Mouse (Mus musculus) thymus, postnatal 10 days (tissue): ENCODE results near the gene Myo16.

Experiments used
- DNase-seq, 2 experiments: peaks; one replicate each; pipeline ENCODE4 v3.0.0; 2021; ENCODE audit warnings: low spot score in 2 of 2

Myo16 gene

DNA sequence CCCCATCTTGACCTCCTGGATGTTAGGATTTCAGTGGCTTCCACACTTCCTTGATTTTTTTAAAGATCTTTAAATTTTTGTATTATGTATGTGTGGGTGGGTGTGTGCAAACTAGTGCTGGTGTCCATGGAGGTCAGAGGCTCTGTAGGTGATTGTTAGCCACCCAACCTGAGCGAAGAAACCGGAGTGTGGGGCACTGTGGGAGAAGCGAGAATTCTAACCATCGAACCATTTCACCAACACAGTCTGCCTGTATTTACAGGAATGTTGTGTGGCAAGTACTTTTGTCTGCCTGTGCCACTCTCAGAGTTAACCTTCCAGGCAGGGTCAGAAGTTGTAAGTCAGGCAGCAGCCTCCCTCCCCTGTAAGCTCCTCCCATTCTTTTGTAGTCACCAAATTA is 22.3 kb downstream of the Myo16 start:
- DNase-seq = no peak

GRCm38 (mm10) chr8:10177131-10177530 is 23.4 kb downstream of the Myo16 start:
- no peak for DNase-seq

DNA sequence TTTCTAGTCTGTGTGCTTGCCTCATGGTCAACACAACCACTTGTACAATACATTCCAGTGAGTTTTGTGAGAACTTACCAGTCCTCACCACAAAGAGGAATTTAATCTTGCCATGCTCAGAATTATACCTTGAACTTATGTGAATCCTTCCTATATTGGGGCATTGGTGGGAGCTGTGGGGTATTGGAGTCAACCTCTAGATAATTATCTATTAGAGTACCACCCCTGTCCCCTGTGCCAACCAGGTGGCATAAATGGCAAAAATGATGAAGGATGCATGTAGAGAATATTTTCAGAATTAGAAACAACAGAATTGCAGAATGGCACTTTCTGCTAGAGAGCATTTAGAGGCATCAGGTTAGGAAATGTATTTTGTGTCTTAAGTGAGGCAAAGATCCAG is 25.3 kb downstream of the Myo16 start:
- no peak for DNase-seq

GRCm38 (mm10) chr8:10190607-10191006 is 36.9 kb downstream of the Myo16 start:
- no peak for DNase-seq

- no peak for DNase-seq
Measured at GRCm38 (mm10) chr8:10198164-10198563, 44.5 kb downstream of the Myo16 start.

DNA sequence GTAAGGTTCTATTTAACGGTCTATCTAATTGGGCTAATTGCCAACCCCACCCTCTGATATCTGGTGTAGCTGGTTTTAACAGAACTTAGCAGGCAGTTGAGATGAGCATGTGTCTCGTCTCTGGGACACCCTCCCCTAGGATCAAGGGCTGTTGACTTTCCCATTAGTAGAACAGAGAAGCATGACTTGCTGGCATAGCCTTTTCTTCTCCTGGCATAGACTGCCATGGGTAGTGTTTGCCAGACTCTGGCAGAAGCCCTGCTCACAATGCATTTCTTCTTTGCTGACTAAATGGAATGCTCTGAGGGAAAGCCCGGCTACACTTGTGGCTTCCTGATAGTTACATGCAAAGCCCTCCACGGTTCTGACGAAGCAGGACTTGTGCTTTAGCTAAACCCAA is 45.6 kb downstream of the Myo16 start:
- DNase-seq = no peak

- no peak for DNase-seq
Measured at GRCm38 (mm10) chr8:10200042-10200441, 46.3 kb downstream of the Myo16 start.

DNA sequence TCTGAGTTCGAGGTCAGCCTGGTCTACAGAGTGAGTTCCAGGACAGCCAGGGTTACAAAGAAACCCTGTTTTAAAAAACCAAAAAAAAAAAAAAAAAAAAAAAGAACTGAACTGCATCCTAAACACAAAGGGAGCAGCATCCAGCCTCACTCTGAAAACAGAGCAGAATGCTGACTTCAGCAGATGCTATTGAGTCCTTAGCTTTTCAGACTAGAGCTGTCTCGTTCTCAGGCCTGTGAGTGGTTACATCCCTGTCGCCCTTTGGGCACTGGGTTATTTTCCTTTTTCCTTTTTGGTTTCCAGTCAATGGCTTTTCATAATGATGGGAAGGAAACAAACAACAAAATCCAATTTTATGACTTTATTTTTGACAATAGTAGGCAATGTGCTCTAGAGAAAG is 61.3 kb downstream of the Myo16 start:
- no peak for DNase-seq

DNA sequence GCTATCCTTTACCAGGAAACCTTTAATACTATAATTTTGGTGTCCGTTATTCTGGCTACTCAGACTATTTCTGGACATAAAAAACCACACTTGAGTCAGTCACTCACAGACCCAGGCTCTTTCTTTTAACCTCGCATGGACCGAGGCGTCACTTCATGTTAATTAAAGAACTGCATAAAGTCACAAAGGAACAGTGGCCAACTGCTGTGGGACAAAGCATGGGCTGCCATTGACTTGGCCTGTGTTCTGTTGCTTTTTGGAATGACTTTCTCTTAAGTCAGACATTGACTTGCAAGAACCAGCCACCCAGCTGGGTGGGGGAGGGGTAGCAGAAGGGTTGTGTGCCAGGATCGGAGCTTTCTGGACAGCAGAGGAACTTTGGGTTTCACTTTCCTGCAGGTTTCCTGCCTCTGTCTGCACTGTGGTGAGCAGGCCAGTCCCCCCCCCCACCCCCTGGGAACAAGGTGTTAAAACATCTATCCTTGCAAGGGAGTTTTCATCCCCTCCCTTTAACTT is 66.1 kb downstream of the Myo16 start:
- DNase-seq = no peak

- no peak for DNase-seq
Measured at GRCm38 (mm10) chr8:10222770-10223169, 69.1 kb downstream of the Myo16 start.

- no peak for DNase-seq
Measured at GRCm38 (mm10) chr8:10223528-10224194, 70.0 kb downstream of the Myo16 start.

- DNase-seq = no peak
Measured at GRCm38 (mm10) chr8:10224305-10224971, 70.7 kb downstream of the Myo16 start.

DNA sequence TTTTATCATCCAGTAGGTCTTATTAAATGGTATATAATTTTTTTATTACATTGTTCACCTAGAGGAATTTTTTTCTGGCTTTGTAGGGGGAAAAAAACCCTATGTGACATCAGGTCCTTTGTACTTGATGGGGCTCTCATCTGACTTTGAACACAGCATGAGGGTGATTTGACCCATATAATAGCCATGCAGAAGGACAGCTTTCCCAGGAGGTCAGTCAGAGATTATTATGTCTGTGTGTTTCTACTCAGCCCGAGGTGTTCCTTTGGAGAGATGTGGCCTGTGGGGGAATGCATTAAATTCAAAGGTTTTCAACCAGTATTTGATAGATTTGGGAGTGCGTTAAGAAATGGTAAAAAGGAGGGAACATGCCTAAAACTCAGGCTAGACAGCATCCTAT is 71.3 kb downstream of the Myo16 start:
- DNase-seq = no peak

DNA sequence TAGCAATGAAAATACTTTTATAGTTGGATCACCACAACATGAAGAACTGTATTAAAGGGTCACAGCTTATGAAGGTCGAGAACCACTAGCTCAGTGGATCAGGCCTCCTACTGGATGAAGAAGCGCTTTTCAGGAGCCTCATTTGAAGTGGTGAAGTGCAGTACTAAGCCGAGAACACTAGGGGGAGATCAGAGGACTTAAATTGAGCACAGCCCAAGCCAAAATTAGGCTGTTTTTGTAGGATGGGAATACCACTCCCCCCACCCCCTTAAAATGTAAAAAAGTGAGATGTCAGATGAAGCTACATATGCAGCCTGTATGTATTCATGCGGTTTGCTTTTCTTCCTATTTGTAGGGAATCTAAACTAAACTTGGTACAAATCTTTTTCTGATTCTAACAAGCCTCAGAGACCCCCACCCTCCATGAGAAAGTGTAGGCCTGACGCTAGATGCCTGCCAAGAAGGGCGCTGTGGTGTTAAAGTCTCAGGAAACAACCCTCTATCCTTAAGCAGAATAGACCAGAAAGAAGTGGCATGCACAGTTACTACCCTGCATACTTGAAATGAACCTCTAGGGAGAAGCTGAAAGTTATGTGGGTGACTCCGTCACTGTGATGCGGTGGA is 77.1 kb downstream of the Myo16 start:
- peak; percentile 3 to 23 for DNase-seq

GRCm38 (mm10) chr8:10234516-10234915 is 80.8 kb downstream of the Myo16 start:
- DNase-seq = no peak

GRCm38 (mm10) chr8:10243344-10243743 is 89.6 kb downstream of the Myo16 start:
- no peak for DNase-seq

DNA sequence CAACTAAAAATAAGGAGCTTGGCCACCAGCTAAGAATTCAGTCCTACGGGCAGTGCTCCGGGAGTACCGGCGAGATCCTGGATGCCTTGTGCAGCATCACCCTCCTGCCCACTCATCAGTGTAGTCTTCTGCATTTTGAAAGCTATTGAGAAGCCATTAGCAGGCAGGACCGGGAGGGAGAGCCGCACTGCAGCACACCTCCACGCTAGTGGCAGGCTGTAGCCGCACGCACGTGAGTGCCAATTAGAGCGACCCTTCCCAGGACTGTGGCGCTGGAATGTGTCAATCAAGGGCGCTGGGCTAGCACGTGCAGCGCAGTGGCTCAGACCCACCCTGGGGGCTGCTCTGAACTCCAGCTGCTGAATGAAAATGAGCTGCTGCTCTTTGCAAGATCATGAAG is 95.4 kb downstream of the Myo16 start:
- DNase-seq = no peak

- DNase-seq = no peak
Measured at GRCm38 (mm10) chr8:10255741-10256140, 102.0 kb downstream of the Myo16 start.

DNA sequence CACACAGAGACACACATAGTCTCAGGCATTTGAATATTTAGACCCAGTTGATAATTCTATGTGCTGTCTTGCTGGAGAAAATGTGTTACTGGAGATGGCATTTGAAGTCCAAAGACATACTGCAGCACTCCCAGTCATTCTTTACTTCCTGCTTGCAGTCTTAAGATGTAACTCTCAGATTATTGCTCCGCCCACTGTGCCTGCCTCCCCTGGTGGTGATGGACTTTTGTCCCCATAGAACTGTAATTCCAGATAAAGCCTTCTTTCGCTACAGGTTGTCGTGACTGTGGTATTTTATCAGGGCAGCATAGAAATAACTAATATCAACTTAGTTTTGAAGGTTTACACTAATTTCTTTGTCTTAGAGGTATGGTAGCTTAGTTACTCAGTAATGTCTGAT is 102.9 kb downstream of the Myo16 start:
- DNase-seq = no peak

- no peak for DNase-seq
Measured at GRCm38 (mm10) chr8:10270094-10270493, 116.4 kb downstream of the Myo16 start.

GRCm38 (mm10) chr8:10292600-10292999 is 138.9 kb downstream of the Myo16 start:
- no peak for DNase-seq

DNA sequence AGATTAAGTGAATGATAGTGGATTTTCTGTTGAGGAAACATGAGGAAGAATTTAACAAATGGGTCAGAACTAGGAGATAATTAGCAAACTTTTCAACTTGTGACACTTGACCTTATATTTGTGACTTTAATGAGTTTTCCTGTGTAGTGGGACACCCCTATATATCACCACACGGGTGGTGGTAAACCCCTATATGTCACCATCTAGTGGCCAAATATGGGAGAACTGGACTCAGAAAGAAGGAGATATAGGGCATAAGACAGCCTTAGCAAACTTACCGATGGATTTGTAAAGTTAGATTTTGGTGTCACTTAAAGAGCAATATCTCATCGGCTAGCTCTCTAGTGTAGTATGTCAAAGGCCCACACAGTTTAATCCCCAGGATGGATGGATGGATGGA is 147.1 kb downstream of the Myo16 start:
- DNase-seq = no peak

- DNase-seq = no peak
Measured at GRCm38 (mm10) chr8:10303061-10303460, 149.3 kb downstream of the Myo16 start.
